19 mouse cellular contexts compared by ENCODE assay signal in the genomic region with DNA sequence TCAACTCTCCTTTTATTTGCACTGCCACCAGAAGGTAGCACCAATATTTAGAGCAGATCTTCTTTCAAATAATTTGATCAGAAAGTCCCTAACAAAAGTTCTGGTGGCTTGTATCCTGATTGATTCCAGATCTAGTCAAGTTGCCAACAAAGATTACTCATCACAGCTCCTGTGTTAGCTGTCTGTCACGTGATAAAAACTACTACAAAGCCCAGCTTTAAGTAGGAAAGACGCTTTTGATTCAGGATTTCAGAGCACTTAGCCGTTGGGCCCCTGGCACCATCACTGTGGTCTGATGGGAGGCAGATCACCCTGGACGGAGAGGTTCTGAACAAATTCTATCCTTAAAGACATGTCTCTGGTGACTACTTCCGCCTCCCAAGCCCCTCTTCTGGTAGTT.
"Had no signal": no experiment of that assay in that cellular context is flagged by ENCODE, and none has a peak within 500 bp of the region (broad histone marks: within the 10 kb centered on the region; RNA-seq: fewer than 3 reads in every experiment).

No protein-coding gene starts in this region.

- H3K27ac ChIP-seq: liver, embryonic 14.5 days; midbrain, embryonic 10.5 days; midbrain, embryonic 12.5 days; neural tube, embryonic 12.5 days; stomach, embryonic 15.5 days; stomach, postnatal 0 days had no signal

- H3K4me3 ChIP-seq: lung, embryonic 15.5 days; midbrain, embryonic 10.5 days; midbrain, embryonic 12.5 days; neural tube, embryonic 12.5 days; stomach, embryonic 15.5 days had no signal

- ATAC-seq: midbrain, embryonic 16.5 days had no signal

- H3K9me3 ChIP-seq: lung, embryonic 15.5 days; midbrain, embryonic 10.5 days; midbrain, embryonic 12.5 days; neural tube, embryonic 12.5 days; stomach, embryonic 15.5 days had no signal

- H3K4me1 ChIP-seq: midbrain, embryonic 12.5 days; neural tube, embryonic 12.5 days; stomach, embryonic 15.5 days had no signal

- DNase-seq: lung, adult 2 months; lung, postnatal 10 days; lung, postnatal 4 days; midbrain, embryonic 14.5 days; retina, postnatal 1 day; right cerebral cortex, adult 18-20 months; right cerebral cortex, postnatal 25 days; right cerebral cortex, postnatal 4 days; thymus, adult 2 months; thymus, postnatal 25 days; thymus, postnatal 4 days had no signal

- H3K4me2 ChIP-seq: lung, embryonic 15.5 days; midbrain, embryonic 12.5 days; neural tube, embryonic 12.5 days; stomach, embryonic 15.5 days had no signal

- H3K36me3 ChIP-seq: lung, embryonic 15.5 days; midbrain, embryonic 10.5 days; midbrain, embryonic 12.5 days; neural tube, embryonic 12.5 days; stomach, embryonic 15.5 days had no signal

- H3K9ac ChIP-seq: liver, embryonic 14.5 days; lung, embryonic 15.5 days; midbrain, embryonic 12.5 days; neural tube, embryonic 12.5 days; stomach, embryonic 15.5 days had no signal

- H3K27me3 ChIP-seq: lung, embryonic 15.5 days; midbrain, embryonic 12.5 days; neural tube, embryonic 12.5 days; stomach, embryonic 15.5 days had no signal
